Mouse (Mus musculus): ENCODE data around the gene Riok2. TPM values are rescaled to one million over a fixed set of nuclear protein-coding genes. Genes with fewer than 3 reads are reported as not detected.

Gene Riok2
- polyA plus RNA-seq, 1 experiment = 3.1 TPM

- TF ChIP-seq POLR2A (IDR thresholded peaks at IDR 0.05; ENCODE audit: low read depth, low read length) = no peak
- TF ChIP-seq CTCF (IDR thresholded peaks at IDR 0.05; ENCODE audit: extremely low read depth, insufficient read depth, insufficient read length, insufficient replicate concordance) = no peak
- whole genome bisulfite sequencing = 58% methylated on average over 4 of the region's 4 CpGs
- no peak for DNase-seq (ENCODE audit: low read depth in 1 of 2, low spot score in 2 of 2)
Observed at GRCm38 (mm10) chr17:17424609-17425307, 50.6 kb downstream of the Riok2 start.

GRCm38 (mm10) chr17:17425308-17425813 is 51.3 kb downstream of the Riok2 start:
- WGBS = 91% methylated on average over 4 of the region's 4 CpGs
- DNase-seq (ENCODE audit: low read depth in 1 of 2, low spot score in 2 of 2) = no peak
- no peak overlapping the region for H3K4me3 ChIP-seq (ENCODE audit: extremely low read depth, insufficient read depth, insufficient read length)

More at GRCm38 (mm10) chr17:17424609-17425307, 50.6 kb downstream of the Riok2 start:
- H3K27me3 ChIP-seq (ENCODE audit: control insufficient read depth, insufficient read depth, low read length) = no peaks in the 10 kb centered on the region
- no peak overlapping the region for H3K4me3 ChIP-seq (ENCODE audit: extremely low read depth, insufficient read depth, insufficient read length)
- H3K4me1 ChIP-seq (ENCODE audit: control insufficient read depth, insufficient read depth, insufficient read length) = no peaks in the 10 kb centered on the region
- no peaks in the 10 kb centered on the region for H3K36me3 ChIP-seq (ENCODE audit: control insufficient read depth, insufficient read depth, low read length)
- no peak overlapping the region for H3K27ac ChIP-seq (ENCODE audit: insufficient read depth, low read length)

GRCm38 (mm10) chr17:17425906-17426305 is 51.8 kb downstream of the Riok2 start:
- no peaks in the 10 kb centered on the region for H3K27me3 ChIP-seq (ENCODE audit: control insufficient read depth, insufficient read depth, low read length)
- H3K27ac ChIP-seq (ENCODE audit: insufficient read depth, low read length) = no peak overlapping the region
- no peak overlapping the region for H3K4me3 ChIP-seq (ENCODE audit: extremely low read depth, insufficient read depth, insufficient read length)
- DNase-seq (ENCODE audit: low read depth in 1 of 2, low spot score in 2 of 2) = no peak
- 79% methylated on average over 3 of the region's 3 CpGs for WGBS
- no peaks in the 10 kb centered on the region for H3K36me3 ChIP-seq (ENCODE audit: control insufficient read depth, insufficient read depth, low read length)
- H3K4me1 ChIP-seq (ENCODE audit: control insufficient read depth, insufficient read depth, insufficient read length) = no peaks in the 10 kb centered on the region
- TF ChIP-seq POLR2A (IDR thresholded peaks at IDR 0.05; ENCODE audit: low read depth, low read length) (no peak), CTCF (IDR thresholded peaks at IDR 0.05; ENCODE audit: extremely low read depth, insufficient read depth, insufficient read length, insufficient replicate concordance) (no peak)

More at GRCm38 (mm10) chr17:17425308-17425813, 51.3 kb downstream of the Riok2 start:
- Histone ChIP-seq H3K4me1 (ENCODE audit: control insufficient read depth, insufficient read depth, insufficient read length) (no peaks in the 10 kb centered on the region), H3K27me3 (ENCODE audit: control insufficient read depth, insufficient read depth, low read length) (no peaks in the 10 kb centered on the region), H3K27ac (ENCODE audit: insufficient read depth, low read length) (no peak overlapping the region), H3K36me3 (ENCODE audit: control insufficient read depth, insufficient read depth, low read length) (no peaks in the 10 kb centered on the region)
- TF ChIP-seq CTCF (IDR thresholded peaks at IDR 0.05; ENCODE audit: extremely low read depth, insufficient read depth, insufficient read length, insufficient replicate concordance) = no peak
- no peak for TF ChIP-seq POLR2A (IDR thresholded peaks at IDR 0.05; ENCODE audit: low read depth, low read length)

- H3K27me3 ChIP-seq (ENCODE audit: control insufficient read depth, insufficient read depth, low read length) = no peaks in the 10 kb centered on the region
- WGBS = 87% methylated on average over 2 of the region's 2 CpGs
- TF ChIP-seq CTCF (IDR thresholded peaks at IDR 0.05; ENCODE audit: extremely low read depth, insufficient read depth, insufficient read length, insufficient replicate concordance) = no peak
- no peak for TF ChIP-seq POLR2A (IDR thresholded peaks at IDR 0.05; ENCODE audit: low read depth, low read length)
Observed at GRCm38 (mm10) chr17:17428888-17429287, 54.8 kb downstream of the Riok2 start.

GRCm38 (mm10) chr17:17433679-17434078 is 59.6 kb downstream of the Riok2 start:
- H3K4me1 ChIP-seq (ENCODE audit: control insufficient read depth, insufficient read depth, insufficient read length) = no peaks in the 10 kb centered on the region
- no peak for DNase-seq (ENCODE audit: low read depth in 1 of 2, low spot score in 2 of 2)
- no peaks in the 10 kb centered on the region for H3K36me3 ChIP-seq (ENCODE audit: control insufficient read depth, insufficient read depth, low read length)
- no peaks in the 10 kb centered on the region for H3K27me3 ChIP-seq (ENCODE audit: control insufficient read depth, insufficient read depth, low read length)
- TF ChIP-seq CTCF (IDR thresholded peaks at IDR 0.05; ENCODE audit: extremely low read depth, insufficient read depth, insufficient read length, insufficient replicate concordance) (no peak), POLR2A (IDR thresholded peaks at IDR 0.05; ENCODE audit: low read depth, low read length) (no peak)
- H3K27ac ChIP-seq (ENCODE audit: insufficient read depth, low read length) = no peak overlapping the region
- 65% methylated on average over 4 of the region's 4 CpGs for WGBS
- H3K4me3 ChIP-seq (ENCODE audit: extremely low read depth, insufficient read depth, insufficient read length) = no peak overlapping the region

More at GRCm38 (mm10) chr17:17428888-17429287, 54.8 kb downstream of the Riok2 start:
- H3K27ac ChIP-seq (ENCODE audit: insufficient read depth, low read length) = no peak overlapping the region
- no peaks in the 10 kb centered on the region for H3K36me3 ChIP-seq (ENCODE audit: control insufficient read depth, insufficient read depth, low read length)
- no peak for DNase-seq (ENCODE audit: low read depth in 1 of 2, low spot score in 2 of 2)
- H3K4me1 ChIP-seq (ENCODE audit: control insufficient read depth, insufficient read depth, insufficient read length) = no peaks in the 10 kb centered on the region
- H3K4me3 ChIP-seq (ENCODE audit: extremely low read depth, insufficient read depth, insufficient read length) = no peak overlapping the region

- no peak for TF ChIP-seq CTCF (IDR thresholded peaks at IDR 0.05; ENCODE audit: extremely low read depth, insufficient read depth, insufficient read length, insufficient replicate concordance)
- TF ChIP-seq POLR2A (IDR thresholded peaks at IDR 0.05; ENCODE audit: low read depth, low read length) = no peak
- no peak overlapping the region for H3K27ac ChIP-seq (ENCODE audit: insufficient read depth, low read length)
- H3K36me3 ChIP-seq (ENCODE audit: control insufficient read depth, insufficient read depth, low read length) = no peaks in the 10 kb centered on the region
- H3K27me3 ChIP-seq (ENCODE audit: control insufficient read depth, insufficient read depth, low read length) = no peaks in the 10 kb centered on the region
- H3K4me1 ChIP-seq (ENCODE audit: control insufficient read depth, insufficient read depth, insufficient read length) = no peaks in the 10 kb centered on the region
- DNase-seq (ENCODE audit: low read depth in 1 of 2, low spot score in 2 of 2) = no peak
- no peak overlapping the region for H3K4me3 ChIP-seq (ENCODE audit: extremely low read depth, insufficient read depth, insufficient read length)
Observed at GRCm38 (mm10) chr17:17438576-17439191, 64.6 kb downstream of the Riok2 start.
